Mouse (Mus musculus) spleen, adult 2 months (tissue): ENCODE data around the gene Tecpr2. TPM values are rescaled to one million over a fixed set of nuclear protein-coding genes. Genes with fewer than 3 reads are reported as not detected.

Source experiments
- DNase-seq, 2 experiments: peaks; one replicate each; pipeline versions ENCODE4 v3.0.0 to v3.0.0-alpha.2; 2012 to 2021; ENCODE audit warnings: low spot score in 2 of 2, low read depth in 1 of 2
- H3K27ac ChIP-seq: fragments of 200-500 bp; 2 replicates; pipeline ENCODE4 v1.5.1; 2012; ENCODE audit warnings: low read length, inconsistent platforms; ENCODE audit not compliant: insufficient read depth
- H3K27me3 ChIP-seq: fragments of 200-500 bp; 2 replicates; pipeline ENCODE4 v1.6.1; 2012; ENCODE audit warnings: mild to moderate bottlenecking, moderate library complexity, low read length, inconsistent platforms; ENCODE audit not compliant: control insufficient read depth, insufficient read depth
- H3K36me3 ChIP-seq: fragments of 200-500 bp; 2 replicates; pipeline ENCODE4 v1.6.1; 2012; ENCODE audit warnings: mild to moderate bottlenecking, low read length, inconsistent platforms; ENCODE audit not compliant: control insufficient read depth, insufficient read depth
- H3K4me1 ChIP-seq: fragments of 200-500 bp; 2 replicates; pipeline ENCODE4 v1.6.1; 2011; ENCODE audit warnings: inconsistent platforms; ENCODE audit not compliant: control insufficient read depth, insufficient read depth, insufficient read length
- H3K4me3 ChIP-seq: fragments of 200-500 bp; 2 replicates; pipeline ENCODE4 v1.5.1; 2011; ENCODE audit warnings: mild to moderate bottlenecking, inconsistent platforms; ENCODE audit not compliant: insufficient read depth, insufficient read length; ENCODE audit errors: extremely low read depth
- CTCF ChIP-seq: fragments of 200-500 bp; IDR thresholded peaks from 2 replicates; pipeline ENCODE4 v1.5.1; 2011; ENCODE audit warnings: mild to moderate bottlenecking, inconsistent platforms; ENCODE audit not compliant: insufficient read depth, insufficient read length, insufficient replicate concordance; ENCODE audit errors: extremely low read depth
- POLR2A ChIP-seq: fragments of 200-500 bp; IDR thresholded peaks from 2 replicates; pipeline ENCODE4 v1.6.1; 2011; ENCODE audit warnings: low read depth, low read length, inconsistent platforms
- WGBS: fragments of 180-500 bp; shearing (Covaris S2); methylation state at CpG from one replicate; pipeline ENCODE4 v1.1.7; 2018; 5-methylcytosine and 5-hydroxymethylcytosine counted together
- polyA plus RNA-seq: library from polyadenylated mRNA; depleted of rRNA; stranded (reverse); fragments of >200 nt; gene quantifications from 2 replicates; pipeline ENCODE4 v1.2.3, GENCODE M21; 2012

The Tecpr2 gene
- polyA plus RNA-seq, 1 experiment, result 4.0 TPM

DNA sequence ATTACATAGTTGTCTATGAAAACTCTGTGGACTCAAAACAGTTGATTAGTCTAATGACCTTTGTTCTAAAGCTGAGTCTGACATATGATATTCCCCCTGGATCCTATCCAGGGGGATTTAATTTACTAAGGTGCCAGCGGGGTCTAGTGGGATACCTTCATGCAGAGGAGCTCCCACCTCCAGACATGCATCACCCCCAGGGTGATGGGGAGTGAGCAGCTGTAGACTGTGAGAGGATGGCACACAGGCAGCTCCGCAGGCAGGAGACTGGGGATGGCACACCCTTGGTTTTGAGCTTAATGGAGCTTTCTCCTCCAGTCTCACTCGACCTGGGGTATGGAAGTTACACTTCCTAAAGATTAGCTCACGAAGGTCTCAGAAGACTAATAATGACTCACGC is 32.5 kb downstream of the Tecpr2 start:
- DNase-seq, result no peak
- no peak overlapping the region for H3K4me3 ChIP-seq
- TF ChIP-seq CTCF (no peak), POLR2A (no peak)
- WGBS, result 88% methylated on average over 5 of the region's 5 CpGs
- H3K4me1 ChIP-seq, result no peaks in the 10 kb centered on the region
- no peaks in the 10 kb centered on the region for H3K36me3 ChIP-seq
- H3K27me3 ChIP-seq, result no peaks in the 10 kb centered on the region
- H3K27ac ChIP-seq, result no peak overlapping the region

DNA sequence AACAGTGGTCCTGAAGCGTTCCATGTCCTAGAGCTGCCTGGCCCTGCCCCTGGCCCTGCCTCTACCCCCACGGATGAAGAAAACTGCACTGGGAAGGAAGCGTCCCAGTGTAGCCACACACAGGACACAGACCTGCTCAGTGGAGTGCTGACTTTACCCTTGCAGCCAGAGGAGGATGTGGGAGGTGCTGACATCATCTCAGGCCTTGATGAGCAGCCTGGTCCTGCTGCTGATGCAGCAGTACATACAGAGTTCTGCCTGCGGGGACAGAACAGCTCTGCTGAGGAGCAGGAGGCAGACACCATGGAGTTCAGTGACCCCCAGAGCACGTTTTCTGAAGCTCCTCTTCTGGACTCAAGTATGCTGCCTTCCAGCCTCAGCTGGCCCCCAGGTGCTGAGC is 43.8 kb downstream of the Tecpr2 start:
- H3K27ac ChIP-seq, result 0 out of 2 replicates have a peak overlapping the region, but pooled peaks have one; percentile 20

DNA sequence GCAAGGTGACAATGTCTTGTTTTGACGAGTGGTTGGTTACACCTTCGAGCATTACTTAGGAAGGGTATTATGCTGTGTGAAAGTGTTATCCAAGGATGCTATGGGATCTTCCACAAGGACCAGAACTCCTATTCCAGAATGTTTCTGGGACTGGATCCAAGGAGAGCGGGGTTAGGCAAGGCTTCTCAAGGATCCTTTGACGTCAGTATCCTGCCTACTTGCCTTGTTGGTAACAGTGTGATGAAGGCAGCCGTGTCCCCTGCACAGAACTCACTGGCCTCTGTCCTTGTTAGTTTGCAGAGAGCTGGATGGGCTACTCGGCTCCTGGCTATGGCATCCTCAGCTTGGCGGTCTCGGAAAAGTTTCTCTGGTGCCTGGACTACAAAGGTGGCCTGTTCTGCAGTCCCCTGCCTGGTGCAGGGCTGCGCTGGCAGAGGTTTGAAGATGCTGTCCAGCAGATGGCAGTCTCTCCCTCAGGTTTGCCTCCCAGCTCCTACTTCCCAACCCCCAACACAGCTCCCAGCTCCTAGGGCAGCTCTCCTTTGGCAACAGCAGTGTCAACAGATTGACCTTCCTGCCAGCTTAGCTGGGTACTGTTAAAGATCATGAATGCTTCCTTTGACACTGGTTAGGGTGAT is 47.0 kb downstream of the Tecpr2 start:
- DNase-seq, result peak; percentile 26 to 62
- Histone ChIP-seq H3K27me3 (no peaks in the 10 kb centered on the region), H3K36me3 (no peaks in the 10 kb centered on the region), H3K27ac (no peak overlapping the region), H3K4me3 (no peak overlapping the region), H3K4me1 (no peaks in the 10 kb centered on the region; the same call in 1 of the 2 replicates)
- 83% methylated on average over 9 of the region's 9 CpGs for WGBS
- TF ChIP-seq POLR2A (no peak), CTCF (peak; percentile 85)

More for the DNA sequence above, 43.8 kb downstream of the Tecpr2 start:
- H3K36me3 ChIP-seq, result no peaks in the 10 kb centered on the region
- H3K4me3 ChIP-seq, result no peak overlapping the region
- 77% methylated on average over 5 of the region's 5 CpGs for WGBS
- no peaks in the 10 kb centered on the region for H3K4me1 ChIP-seq
- TF ChIP-seq POLR2A, result no peak
- TF ChIP-seq CTCF, result no peak
- H3K27me3 ChIP-seq, result no peaks in the 10 kb centered on the region
- DNase-seq, result no peak

DNA sequence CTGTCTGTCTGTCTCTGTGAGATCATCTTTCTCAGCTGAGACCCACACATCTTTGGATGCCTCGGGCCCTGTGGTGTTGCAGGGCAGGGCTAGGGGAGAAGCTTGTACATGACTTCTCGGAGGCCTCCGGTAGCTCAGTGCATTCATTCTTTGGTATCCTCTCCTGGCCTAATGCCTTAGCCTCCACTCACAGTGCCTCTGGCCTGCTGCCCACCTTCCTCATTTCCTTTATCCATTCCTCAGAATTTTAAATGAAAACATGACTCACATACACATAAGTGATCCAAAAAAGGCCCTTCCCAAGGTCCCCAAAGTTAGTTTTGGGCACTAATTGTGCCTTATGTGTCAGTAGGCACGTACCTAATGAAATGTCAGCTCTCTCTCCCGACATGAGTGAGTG is 48.4 kb downstream of the Tecpr2 start:
- no peaks in the 10 kb centered on the region; the same call in 1 of the 2 replicates for H3K4me1 ChIP-seq

GRCm38 (mm10) chr12:110939385-110939784 is 50.3 kb downstream of the Tecpr2 start:
- 77% methylated on average over 5 of the region's 5 CpGs for WGBS
- Histone ChIP-seq H3K27ac (no peak overlapping the region), H3K4me1 (no peaks in the 10 kb centered on the region; the same call in 1 of the 2 replicates), H3K27me3 (no peaks in the 10 kb centered on the region), H3K4me3 (no peak overlapping the region), H3K36me3 (no peaks in the 10 kb centered on the region; the same call in 1 of the 2 replicates)
- TF ChIP-seq POLR2A (no peak), CTCF (no peak)
- no peak for DNase-seq

More for the DNA sequence above, 48.4 kb downstream of the Tecpr2 start:
- Histone ChIP-seq H3K27me3 (no peaks in the 10 kb centered on the region), H3K36me3 (no peaks in the 10 kb centered on the region; the same call in 1 of the 2 replicates), H3K27ac (no peak overlapping the region), H3K4me3 (no peak overlapping the region)
- 88% methylated on average over 5 of the region's 5 CpGs for WGBS
- DNase-seq, result no peak
- no peak for TF ChIP-seq CTCF
- TF ChIP-seq POLR2A, result no peak

DNA sequence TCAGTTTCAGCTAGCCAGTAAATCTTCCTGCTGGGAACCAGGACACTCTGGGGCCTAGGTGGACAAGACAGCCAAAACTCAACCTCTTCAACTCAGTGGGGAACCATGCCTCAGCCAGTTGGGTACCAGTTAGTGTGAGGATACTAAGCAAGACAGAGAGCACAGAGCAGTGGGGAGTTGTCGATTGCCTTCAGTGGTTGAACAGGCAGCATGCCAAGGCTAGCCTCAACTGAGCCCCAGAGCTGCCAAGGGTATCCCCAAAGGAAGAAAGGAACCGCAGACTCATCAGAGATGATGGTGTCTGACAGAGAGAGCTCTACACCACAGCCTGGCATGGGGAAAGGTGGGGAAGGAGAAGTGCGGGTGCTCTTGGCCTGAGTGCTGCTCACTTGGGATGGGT is 51.8 kb downstream of the Tecpr2 start:
- Histone ChIP-seq H3K27ac (no peak overlapping the region), H3K4me1 (no peaks in the 10 kb centered on the region; the same call in 1 of the 2 replicates), H3K27me3 (no peaks in the 10 kb centered on the region), H3K36me3 (no peaks in the 10 kb centered on the region; the same call in 1 of the 2 replicates), H3K4me3 (no peak overlapping the region)
- TF ChIP-seq POLR2A, result no peak
- no peak for TF ChIP-seq CTCF
- WGBS, result 84% methylated on average over 3 of the region's 3 CpGs
- DNase-seq, result no peak

DNA sequence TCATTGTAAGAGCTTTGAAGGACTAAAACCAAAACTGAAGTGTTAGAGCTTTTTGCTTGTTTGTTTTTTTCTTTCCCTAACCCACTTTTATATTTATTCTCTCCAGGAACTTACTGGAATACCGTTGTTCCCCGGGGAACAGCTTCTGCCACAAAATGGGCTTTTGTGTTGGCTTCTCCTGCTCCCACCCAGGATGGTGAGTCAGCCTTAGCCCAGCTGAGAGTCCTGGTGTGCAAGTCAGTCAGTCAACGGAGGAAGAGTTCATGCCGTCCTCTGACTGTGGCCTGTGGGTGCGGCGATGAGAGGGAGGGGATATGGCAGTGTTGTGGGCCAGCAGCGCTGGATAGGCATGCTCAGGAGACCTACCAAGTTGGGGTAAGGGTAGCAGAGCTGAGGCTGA is 57.2 kb downstream of the Tecpr2 start:
- no peak for DNase-seq
- TF ChIP-seq CTCF (no peak), POLR2A (no peak)
- Histone ChIP-seq H3K27ac (no peak overlapping the region), H3K4me3 (no peak overlapping the region), H3K27me3 (no peaks in the 10 kb centered on the region), H3K36me3 (no peaks in the 10 kb centered on the region; the same call in 1 of the 2 replicates), H3K4me1 (peaks cover 4% of the 10 kb centered on the region; the same call in 1 of the 2 replicates)
- 93% methylated on average over 7 of the region's 7 CpGs for WGBS
